Mouse (Mus musculus) midbrain, embryonic 14.5 days (tissue): ENCODE results near the gene Rmnd5a. TPM values are rescaled to one million over a fixed set of nuclear protein-coding genes. Genes with fewer than 3 reads are reported as not detected.

ENCODE experiments used
- ATAC-seq: fragments of 200-750 bp; cut with Nextera tagmentation; 2 replicates; pipeline ENCODE4 v1.8.0; 2017; ENCODE audit warnings: moderate number of reproducible peaks, moderate library complexity; ENCODE audit not compliant: low FRiP score, low TSS enrichment
- DNase-seq: peaks from one replicate; pipeline ENCODE4 v3.0.0-alpha.2; 2015
- H3K27ac ChIP-seq: fragments of 300-500 bp; sonication (generic); replicated peaks from 2 replicates; pipeline ENCODE4 v1.5.1; 2014; ENCODE audit warnings: mild to moderate bottlenecking, low read depth, low read length, moderate library complexity
- H3K27me3 ChIP-seq: fragments of 300-500 bp; sonication (generic); 2 replicates; pipeline ENCODE4 v1.6.1; 2014; ENCODE audit warnings: low read length, control low read depth, mixed read lengths; ENCODE audit not compliant: control insufficient read depth, insufficient read depth
- H3K36me3 ChIP-seq: fragments of 300-500 bp; sonication (generic); 2 replicates; pipeline ENCODE4 v1.6.1; 2014; ENCODE audit warnings: low read length, control low read depth; ENCODE audit not compliant: control insufficient read depth, insufficient read depth
- H3K4me1 ChIP-seq: fragments of 300-500 bp; sonication (generic); 2 replicates; pipeline ENCODE4 v1.6.1; 2014; ENCODE audit warnings: mild to moderate bottlenecking, antibody characterized with exemption, low read length, control low read depth; ENCODE audit not compliant: control insufficient read depth, insufficient read depth
- H3K4me2 ChIP-seq: fragments of 300-500 bp; sonication (generic); 2 replicates; pipeline ENCODE4 v1.6.1; 2014; ENCODE audit warnings: mild to moderate bottlenecking, low read length, moderate library complexity
- H3K4me3 ChIP-seq: fragments of 300-500 bp; sonication (generic); replicated peaks from 2 replicates; pipeline ENCODE4 v1.5.1; 2014; ENCODE audit warnings: low read depth, low read length
- H3K9ac ChIP-seq: fragments of 300-500 bp; sonication (generic); replicated peaks from 2 replicates; pipeline ENCODE4 v1.6.1; 2014; ENCODE audit warnings: mild to moderate bottlenecking, low read length, moderate library complexity
- H3K9me3 ChIP-seq: fragments of 300-500 bp; sonication (generic); 2 replicates; pipeline ENCODE4 v1.6.1; 2016; ENCODE audit warnings: low read length, control low read depth, mixed read lengths; ENCODE audit not compliant: control insufficient read depth
- WGBS: fragments of 180-500 bp; shearing (Covaris S2); extraction: QIAGEN DNeasy Blood & Tissue Kit; methylation state at CpG from one replicate; pipeline ENCODE4 v1.1.7; 2014; 5-methylcytosine and 5-hydroxymethylcytosine counted together
- polyA plus RNA-seq: library from polyadenylated mRNA; unstranded; fragments of >200 nt; fragmentation: Nextera tagmentation; extraction: Ambion mirVana; gene quantifications from 2 replicates; pipeline ENCODE4 v1.2.1, GENCODE M21; 2014

Gene Rmnd5a
- polyA plus RNA-seq, 1 experiment from 2014 or later, result 5.5 TPM

DNA sequence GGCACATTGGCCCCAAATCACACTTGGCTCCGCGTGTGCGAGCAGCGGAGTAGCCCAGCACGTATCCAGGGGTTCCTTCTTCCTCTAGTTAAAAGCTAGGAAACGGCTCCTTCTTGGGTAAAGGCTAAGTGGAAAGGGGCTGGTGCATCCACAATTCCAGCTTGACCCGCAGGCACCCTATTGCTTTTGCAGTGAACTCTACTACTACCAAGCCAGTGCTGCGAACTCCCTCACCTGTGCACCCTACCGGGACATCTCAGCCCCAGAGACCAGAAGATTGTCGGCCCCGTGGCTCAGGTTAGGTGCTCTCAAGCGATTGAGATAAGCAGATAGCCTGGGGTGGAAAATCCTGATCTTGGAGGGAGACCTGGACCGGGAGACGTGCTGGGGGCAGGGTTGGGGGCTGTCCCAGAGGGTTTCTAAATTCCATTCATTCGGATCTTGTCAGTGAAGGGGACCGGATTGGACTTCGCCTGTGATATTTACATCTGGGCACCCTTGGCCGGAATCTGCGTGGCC is 66.1 kb downstream of the Rmnd5a start:
- Histone ChIP-seq H3K9me3 (no peaks in the 10 kb centered on the region), H3K4me3 (no peak overlapping the region)
- no peak for ATAC-seq

DNA sequence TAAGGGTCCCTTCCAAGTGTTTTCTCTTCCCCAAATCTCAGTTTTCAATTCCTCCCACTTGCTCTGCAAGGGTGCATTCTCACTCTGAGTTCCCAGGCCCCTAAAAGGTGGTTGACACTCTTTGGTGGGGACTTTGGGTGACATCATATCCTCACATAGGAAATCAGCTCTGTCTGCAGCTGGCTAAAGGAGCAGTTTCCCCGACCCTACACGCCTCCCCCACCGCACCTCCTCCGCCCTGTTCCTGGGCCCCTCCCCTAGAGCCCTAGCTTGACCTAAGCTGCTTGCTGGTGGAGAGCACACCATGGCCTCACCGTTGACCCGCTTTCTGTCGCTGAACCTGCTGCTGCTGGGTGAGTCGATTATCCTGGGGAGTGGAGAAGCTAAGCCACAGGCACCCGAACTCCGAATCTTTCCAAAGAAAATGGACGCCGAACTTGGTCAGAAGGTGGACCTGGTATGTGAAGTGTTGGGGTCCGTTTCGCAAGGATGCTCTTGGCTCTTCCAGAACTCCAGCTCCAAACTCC is 67.1 kb downstream of the Rmnd5a start, which contains the start of gene Cd8a:
Cd8a (plus strand) TSS at position 179 of the 527 bp plus-strand sequence.
- DNase-seq (no peak), ATAC-seq (no peak)
- no peak within 1 kb of the TSS for H3K4me3 ChIP-seq
- WGBS, result 86% methylated on average over 14 of the region's 14 CpGs
- H3K4me2 ChIP-seq, result no peak within 1 kb of the TSS
- no peaks in the 10 kb centered on the region for H3K4me1 ChIP-seq
- H3K36me3 ChIP-seq, result no peaks in the 10 kb centered on the region
- H3K9me3 ChIP-seq, result no peaks in the 10 kb centered on the region
- H3K27me3 ChIP-seq, result no peaks in the 10 kb centered on the region
- no peak within 1 kb of the TSS for H3K9ac ChIP-seq
- H3K27ac ChIP-seq, result no peak within 1 kb of the TSS

More for the DNA sequence above, 66.1 kb downstream of the Rmnd5a start:
- H3K4me2 ChIP-seq, result no peak overlapping the region
- no peaks in the 10 kb centered on the region for H3K36me3 ChIP-seq
- no peaks in the 10 kb centered on the region for H3K27me3 ChIP-seq
- H3K27ac ChIP-seq, result no peak overlapping the region
- H3K4me1 ChIP-seq, result no peaks in the 10 kb centered on the region
- WGBS, result 89% methylated on average over 19 of the region's 19 CpGs
- no peak for DNase-seq
- H3K9ac ChIP-seq, result no peak overlapping the region

DNA sequence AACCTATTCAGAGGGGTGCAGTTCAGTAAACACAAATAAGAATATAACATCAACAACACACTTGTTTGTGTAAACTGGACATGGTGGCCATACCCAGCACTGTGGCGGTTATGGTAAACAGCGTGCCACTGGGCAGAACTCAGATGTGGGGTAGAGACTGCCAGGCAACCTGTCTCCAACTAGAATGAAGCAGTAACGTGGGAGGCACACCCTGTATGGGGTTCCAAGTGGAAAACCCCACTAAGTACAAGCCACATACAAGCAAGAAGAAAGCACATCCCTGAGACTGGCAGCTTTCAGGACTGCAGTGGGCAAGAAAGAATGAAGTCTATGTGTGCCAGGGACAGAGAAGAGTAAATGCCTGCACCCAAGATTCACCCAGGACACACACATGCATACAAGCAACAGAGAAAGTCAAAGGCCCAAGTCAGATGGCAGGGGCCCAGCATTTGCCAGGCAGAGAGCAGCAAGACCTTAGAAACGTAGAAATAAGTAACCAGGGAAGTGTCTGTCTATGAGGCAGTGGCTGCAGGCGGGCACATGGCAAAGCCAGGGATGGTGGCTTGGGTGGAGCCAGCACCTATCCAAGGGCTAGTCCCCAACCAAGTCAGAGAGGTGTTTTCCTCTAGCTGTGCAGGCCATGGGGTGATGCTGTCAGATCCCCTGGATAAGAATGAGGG is 68.3 kb downstream of the Rmnd5a start:
- ATAC-seq (no peak), DNase-seq (no peak)
- no peak overlapping the region for H3K9ac ChIP-seq
- H3K27ac ChIP-seq, result no peak overlapping the region
- no peaks in the 10 kb centered on the region for H3K27me3 ChIP-seq
- no peak overlapping the region for H3K4me2 ChIP-seq
- no peak overlapping the region for H3K4me3 ChIP-seq
- H3K9me3 ChIP-seq, result no peaks in the 10 kb centered on the region
- 89% methylated on average over 5 of the region's 5 CpGs for WGBS
- H3K36me3 ChIP-seq, result no peaks in the 10 kb centered on the region
- no peaks in the 10 kb centered on the region for H3K4me1 ChIP-seq

GRCm38 (mm10) chr6:71371085-71371605 is 69.3 kb downstream of the Rmnd5a start:
- WGBS, result 89% methylated on average over 5 of the region's 5 CpGs
- no peak for ATAC-seq

GRCm38 (mm10) chr6:71369416-71369815 is 71.0 kb downstream of the Rmnd5a start:
- DNase-seq, result no peak
- H3K9me3 ChIP-seq, result no peaks in the 10 kb centered on the region
- no peak overlapping the region for H3K9ac ChIP-seq
- H3K4me3 ChIP-seq, result no peak overlapping the region
- no peaks in the 10 kb centered on the region for H3K4me1 ChIP-seq
- H3K4me2 ChIP-seq, result no peak overlapping the region
- H3K27ac ChIP-seq, result no peak overlapping the region
- no peaks in the 10 kb centered on the region for H3K27me3 ChIP-seq
- WGBS, result 95% methylated on average over 6 of the region's 6 CpGs
- ATAC-seq, result no peak
- H3K36me3 ChIP-seq, result no peaks in the 10 kb centered on the region

More at GRCm38 (mm10) chr6:71371085-71371605, 69.3 kb downstream of the Rmnd5a start:
- Histone ChIP-seq H3K27ac (no peak overlapping the region), H3K9ac (no peak overlapping the region), H3K4me1 (no peaks in the 10 kb centered on the region), H3K9me3 (no peaks in the 10 kb centered on the region), H3K4me3 (no peak overlapping the region), H3K36me3 (no peaks in the 10 kb centered on the region), H3K27me3 (no peaks in the 10 kb centered on the region), H3K4me2 (no peak overlapping the region)
- DNase-seq, result no peak

GRCm38 (mm10) chr6:71363995-71364394 is 76.4 kb downstream of the Rmnd5a start:
- Histone ChIP-seq H3K9ac (no peak overlapping the region), H3K27me3 (no peaks in the 10 kb centered on the region), H3K9me3 (no peaks in the 10 kb centered on the region), H3K36me3 (no peaks in the 10 kb centered on the region), H3K4me2 (no peak overlapping the region), H3K4me3 (no peak overlapping the region), H3K4me1 (no peaks in the 10 kb centered on the region), H3K27ac (no peak overlapping the region)
- ATAC-seq (no peak), DNase-seq (no peak)
- WGBS, result 62% methylated on average over 2 of the region's 2 CpGs

- H3K27ac ChIP-seq, result no peak overlapping the region
- H3K9ac ChIP-seq, result no peak overlapping the region
- DNase-seq (no peak), ATAC-seq (no peak)
- no peaks in the 10 kb centered on the region for H3K27me3 ChIP-seq
- H3K4me1 ChIP-seq, result no peaks in the 10 kb centered on the region
- no peaks in the 10 kb centered on the region for H3K36me3 ChIP-seq
- no peak overlapping the region for H3K4me3 ChIP-seq
- no peak overlapping the region for H3K4me2 ChIP-seq
- 89% methylated on average over 10 of the region's 10 CpGs for WGBS
- H3K9me3 ChIP-seq, result no peaks in the 10 kb centered on the region
These were observed 79.2 kb downstream of the Rmnd5a start for GRCm38 (mm10) chr6:71361156-71361670.

DNA sequence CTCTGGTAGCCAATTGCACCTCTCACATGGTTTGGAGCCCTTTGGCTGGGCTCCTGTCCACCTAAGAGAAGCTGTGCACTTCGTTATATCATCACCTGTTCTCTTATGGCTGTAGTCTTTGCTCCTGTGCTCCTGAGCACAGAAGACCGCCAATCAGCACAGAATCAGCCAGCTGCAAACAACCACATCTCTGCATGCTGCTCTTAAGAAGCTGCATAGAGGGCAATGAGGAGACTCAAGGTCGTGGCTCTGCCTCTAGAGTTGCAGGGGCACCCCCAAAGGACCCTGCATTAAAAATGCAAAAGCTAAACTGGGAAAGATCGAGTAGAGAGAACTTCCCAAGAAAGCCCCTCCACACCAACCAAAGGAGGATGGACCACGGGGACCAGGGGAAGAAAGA is 79.7 kb downstream of the Rmnd5a start:
- 66% methylated on average over 5 of the region's 5 CpGs for WGBS
- Histone ChIP-seq H3K9ac (no peak overlapping the region), H3K4me2 (no peak overlapping the region), H3K4me1 (no peaks in the 10 kb centered on the region), H3K27me3 (no peaks in the 10 kb centered on the region), H3K9me3 (no peaks in the 10 kb centered on the region), H3K27ac (no peak overlapping the region), H3K4me3 (no peak overlapping the region), H3K36me3 (no peaks in the 10 kb centered on the region)
- no peak for DNase-seq
- ATAC-seq, result no peak
